Mouse (Mus musculus): ENCODE measurements around the gene Naga. TPM values are rescaled to one million over a fixed set of nuclear protein-coding genes. Genes with fewer than 3 reads are reported as not detected.
"Not testable (repeated sequence)": the region's sequence is repeated elsewhere in the genome, so short reads cannot be mapped to it uniquely, and the experiment has no call there.

The Naga gene
- polyA plus RNA-seq, 1 experiment from 2014 or later, result 20.5 TPM

DNA sequence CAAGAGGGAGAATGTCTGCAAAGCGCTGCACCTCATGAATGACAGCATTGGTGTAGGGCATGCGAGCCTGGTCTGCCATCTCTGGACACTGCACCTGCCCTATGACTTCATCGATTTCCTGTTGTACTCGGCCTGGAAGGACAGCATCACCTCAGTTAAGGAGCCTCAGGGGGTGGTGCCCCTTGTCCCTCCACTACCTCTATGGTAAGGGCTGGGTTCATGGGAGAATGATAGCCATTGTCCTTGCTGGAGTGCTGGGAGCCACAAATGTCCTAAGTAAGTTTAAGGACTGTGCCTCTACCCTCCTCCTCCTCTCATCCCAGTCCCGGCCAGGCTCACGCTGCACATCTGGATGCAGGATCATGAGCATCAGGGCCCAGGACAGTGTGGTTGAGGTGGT lies 33.7 kb upstream of the Naga start:
- Histone ChIP-seq H3K4me3 (no peak overlapping the region), H3K9me3 (no peaks in the 10 kb centered on the region), H3K27ac (no peak overlapping the region), H3K36me3 (replicated peaks) (no peaks in the 10 kb centered on the region), H3K4me1 (peaks cover 19% of the 10 kb centered on the region), H3K27me3 (ENCODE audit: poor library complexity, severe bottlenecking) (no peaks in the 10 kb centered on the region)
- 90% methylated on average over 6 of the region's 6 CpGs for WGBS
- no peak for DNase-seq (ENCODE audit: extremely low spot score, low spot score)

DNA sequence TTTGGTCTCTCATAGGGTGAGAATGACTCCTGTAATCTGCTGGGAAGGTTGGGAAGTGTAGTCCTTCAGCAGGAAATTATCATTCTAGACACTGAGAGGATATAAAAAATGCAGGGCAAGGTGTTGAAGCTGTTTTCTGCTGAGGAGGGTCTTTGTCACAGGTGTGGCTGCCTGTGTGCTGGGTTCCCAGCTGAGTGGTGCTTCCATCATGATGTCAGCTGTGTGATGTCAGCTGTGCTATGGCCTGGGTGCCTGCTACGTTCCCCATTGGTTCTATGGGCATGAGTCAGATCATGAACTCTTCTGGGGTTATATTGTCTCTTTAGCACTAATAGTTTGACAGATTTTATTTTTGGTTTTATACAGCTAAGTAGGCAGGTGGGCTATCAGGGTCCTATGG lies 30.1 kb upstream of the Naga start:
- Histone ChIP-seq H3K27ac (no peak overlapping the region), H3K9me3 (no peaks in the 10 kb centered on the region), H3K4me1 (no peaks in the 10 kb centered on the region; the same call in 1 of the 2 replicates), H3K27me3 (ENCODE audit: poor library complexity, severe bottlenecking) (no peaks in the 10 kb centered on the region), H3K4me3 (no peak overlapping the region), H3K36me3 (replicated peaks) (no peaks in the 10 kb centered on the region)
- no peak for DNase-seq (ENCODE audit: extremely low spot score, low spot score)
- WGBS, result 90% methylated on average over 1 of the region's 1 CpGs

- WGBS, result 94% methylated on average over 4 of the region's 4 CpGs
- H3K4me3 ChIP-seq, result no peak overlapping the region
- no peaks in the 10 kb centered on the region for H3K36me3 ChIP-seq (replicated peaks)
- no peaks in the 10 kb centered on the region for H3K27me3 ChIP-seq (ENCODE audit: poor library complexity, severe bottlenecking)
- no peaks in the 10 kb centered on the region for H3K4me1 ChIP-seq
- H3K9me3 ChIP-seq, result no peaks in the 10 kb centered on the region
- no peak for DNase-seq (ENCODE audit: extremely low spot score, low spot score)
- no peak overlapping the region for H3K27ac ChIP-seq
These were observed 29.4 kb upstream of the Naga start for GRCm38 (mm10) chr15:82368146-82368545.

DNA sequence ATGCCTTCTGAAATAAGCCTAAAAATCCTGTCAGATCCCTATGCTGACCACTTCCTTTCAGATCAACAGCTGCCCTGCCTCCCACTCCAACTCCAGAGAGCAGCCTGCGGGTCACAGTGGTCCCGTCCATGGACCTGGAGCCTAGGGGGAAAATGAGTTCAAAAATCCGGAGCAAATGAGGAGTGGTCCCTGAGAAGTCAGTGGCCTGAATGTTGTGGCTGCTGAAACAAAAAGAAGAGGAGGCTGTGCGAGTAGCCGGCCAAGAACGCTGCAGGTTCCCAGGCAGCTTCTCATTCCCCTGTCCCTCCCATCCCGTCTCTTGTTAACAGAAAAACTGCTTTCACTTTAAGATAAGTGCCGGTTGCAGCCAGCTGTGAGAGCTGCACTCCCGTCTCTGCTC lies 25.8 kb upstream of the Naga start:
- not testable (repeated sequence) for H3K27me3 ChIP-seq (ENCODE audit: poor library complexity, severe bottlenecking); H3K27ac ChIP-seq; H3K4me1 ChIP-seq; H3K4me3 ChIP-seq; DNase-seq (ENCODE audit: extremely low spot score, low spot score); H3K9me3 ChIP-seq; H3K36me3 ChIP-seq (replicated peaks)
- 18% methylated on average over 6 of the region's 9 CpGs for WGBS

GRCm38 (mm10) chr15:82363801-82364200 lies 25.1 kb upstream of the Naga start:
- not testable (repeated sequence) for H3K4me1 ChIP-seq; H3K36me3 ChIP-seq (replicated peaks); H3K27me3 ChIP-seq (ENCODE audit: poor library complexity, severe bottlenecking); H3K9me3 ChIP-seq; DNase-seq (ENCODE audit: extremely low spot score, low spot score); H3K4me3 ChIP-seq; H3K27ac ChIP-seq
- WGBS, result 78% methylated on average over 8 of the region's 12 CpGs

GRCm38 (mm10) chr15:82362234-82362633 lies 23.5 kb upstream of the Naga start:
- Histone ChIP-seq H3K4me1 (0 out of 2 replicates have a peak, but pooled peaks cover 9% of the 10 kb centered on the region), H3K27me3 (ENCODE audit: poor library complexity, severe bottlenecking) (no peaks in the 10 kb centered on the region), H3K9me3 (no peaks in the 10 kb centered on the region), H3K36me3 (replicated peaks) (no peaks in the 10 kb centered on the region), H3K27ac (no peak overlapping the region), H3K4me3 (no peak overlapping the region)
- DNase-seq (ENCODE audit: extremely low spot score, low spot score), result no peak
- WGBS, result 96% methylated on average over 4 of the region's 4 CpGs

DNA sequence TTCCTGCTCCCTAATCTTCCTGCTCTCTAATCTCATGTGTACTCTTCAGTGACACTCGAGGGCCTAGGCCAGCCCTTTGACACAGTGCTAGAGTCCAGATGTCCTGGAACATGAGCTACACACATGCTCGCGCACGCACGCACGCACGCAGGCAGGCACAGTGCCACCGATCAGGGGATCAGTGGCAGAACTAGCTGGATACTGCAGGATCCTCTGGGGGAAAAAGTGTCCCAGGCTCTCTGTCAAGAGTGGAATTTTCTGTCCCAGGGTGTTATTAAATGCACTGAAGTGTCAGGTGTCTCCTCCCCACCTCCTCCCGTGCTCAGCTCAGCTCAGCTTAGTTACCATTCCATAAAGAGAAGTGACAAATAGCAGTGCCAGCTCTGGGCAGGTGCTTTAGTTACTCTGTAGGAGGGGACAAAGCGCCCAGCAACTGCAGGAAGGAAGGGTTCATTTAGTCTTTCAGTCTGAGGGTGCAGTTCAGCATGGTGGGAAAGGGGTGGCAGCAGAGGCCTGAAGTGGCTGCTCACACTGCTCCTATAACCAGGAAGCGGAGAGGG lies 22.8 kb upstream of the Naga start:
- WGBS, result 78% methylated on average over 11 of the region's 11 CpGs
- H3K36me3 ChIP-seq (replicated peaks), result no peaks in the 10 kb centered on the region
- no peak overlapping the region for H3K27ac ChIP-seq
- H3K4me1 ChIP-seq, result 0 out of 2 replicates have a peak, but pooled peaks cover 9% of the 10 kb centered on the region
- no peak overlapping the region for H3K4me3 ChIP-seq
- H3K27me3 ChIP-seq (ENCODE audit: poor library complexity, severe bottlenecking), result no peaks in the 10 kb centered on the region
- peak; percentile 14 for DNase-seq (ENCODE audit: extremely low spot score, low spot score)
- H3K9me3 ChIP-seq, result no peaks in the 10 kb centered on the region

GRCm38 (mm10) chr15:82358431-82359260 lies 19.9 kb upstream of the Naga start:
- Histone ChIP-seq H3K9me3 (no peaks in the 10 kb centered on the region), H3K4me3 (no peak overlapping the region), H3K27me3 (ENCODE audit: poor library complexity, severe bottlenecking) (no peaks in the 10 kb centered on the region), H3K4me1 (peaks cover 17% of the 10 kb centered on the region), H3K36me3 (replicated peaks) (no peaks in the 10 kb centered on the region), H3K27ac (peak overlapping the region; percentile 40; the same call in 1 of the 2 replicates)
- DNase-seq (ENCODE audit: extremely low spot score, low spot score), result no peak
- WGBS, result 74% methylated on average over 22 of the region's 22 CpGs

DNA sequence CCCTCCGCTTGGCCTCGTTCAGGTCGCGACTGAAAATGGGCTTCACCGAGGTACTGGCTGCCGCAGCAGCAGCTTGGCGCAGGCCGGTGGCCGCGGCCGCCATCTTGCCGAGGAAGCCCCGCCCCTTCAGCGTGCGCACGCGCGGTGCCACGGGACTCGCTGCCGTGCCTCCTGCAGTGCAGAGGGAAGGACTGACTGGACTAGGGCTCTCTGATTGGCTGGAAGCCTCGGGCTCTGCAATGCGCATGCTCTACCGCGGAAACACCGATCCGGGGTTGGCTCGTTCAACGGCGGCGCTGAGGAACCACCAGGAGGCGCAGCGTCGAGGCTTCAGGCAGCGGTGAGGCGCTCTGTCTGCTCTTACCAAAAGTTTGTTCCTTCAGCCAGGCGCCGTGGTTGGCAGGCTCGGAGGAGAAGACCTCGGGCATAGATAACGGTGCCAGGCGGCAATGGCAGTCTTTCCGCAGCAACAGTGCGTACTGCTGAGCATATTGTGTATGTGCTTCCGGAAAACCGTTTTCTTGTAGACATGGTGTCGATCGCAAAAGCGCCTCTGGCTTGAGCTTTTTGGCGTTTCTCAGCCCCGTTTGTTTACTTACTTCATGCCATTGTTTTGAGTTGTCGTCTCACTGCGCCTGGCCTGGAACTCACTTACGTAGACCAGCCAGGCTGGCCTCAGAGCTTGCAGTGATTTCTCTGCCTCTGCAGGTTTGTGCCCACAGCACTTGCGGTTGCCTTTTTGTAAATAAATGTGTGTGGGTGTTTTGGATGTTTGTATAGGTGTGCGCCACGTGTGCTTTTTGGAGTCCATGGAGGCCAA lies 15.6 kb upstream of the Naga start, which contains the start of gene Ndufa6:
TSS of gene Ndufa6 (minus strand) at position 197 of the 820 bp plus-strand sequence.
- H3K27me3 ChIP-seq (ENCODE audit: poor library complexity, severe bottlenecking), result no peaks in the 10 kb centered on the region
- 3% methylated on average over 57 of the region's 57 CpGs for WGBS

DNA sequence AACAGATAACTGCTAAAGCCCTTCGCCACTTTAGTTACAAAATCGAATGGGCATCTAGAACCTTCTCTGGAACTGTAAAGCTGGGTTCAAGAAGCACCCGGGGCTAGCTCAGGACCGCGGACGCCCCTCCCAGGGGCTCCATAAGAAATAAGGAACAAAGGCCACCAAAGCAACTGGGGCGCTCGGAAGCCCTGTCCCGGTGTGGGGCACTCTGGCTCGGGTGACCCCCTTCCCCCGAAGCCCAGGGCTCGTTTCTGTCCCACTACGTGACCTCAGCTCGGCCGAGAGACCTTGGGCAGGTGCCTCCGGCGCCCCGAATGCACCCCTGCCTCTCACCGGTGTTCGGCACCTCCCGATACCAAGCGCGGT lies 15.0 kb upstream of the Naga start:
- H3K27me3 ChIP-seq (ENCODE audit: poor library complexity, severe bottlenecking), result no peaks in the 10 kb centered on the region
- peak overlapping the region; percentile 98 for H3K4me3 ChIP-seq
- no peaks in the 10 kb centered on the region for H3K9me3 ChIP-seq
- DNase-seq (ENCODE audit: extremely low spot score, low spot score), result no peak
- H3K4me1 ChIP-seq, result peaks cover 33% of the 10 kb centered on the region
- peak overlapping the region; percentile 96 for H3K27ac ChIP-seq
- WGBS, result under 1% methylated on average over 23 of the region's 23 CpGs
- peaks cover 33% of the 10 kb centered on the region for H3K36me3 ChIP-seq (replicated peaks)

More for the DNA sequence above, 15.6 kb upstream of the Naga start, which contains the start of gene Ndufa6:
- peaks cover 27% of the 10 kb centered on the region for H3K36me3 ChIP-seq (replicated peaks)
- H3K9me3 ChIP-seq, result no peaks in the 10 kb centered on the region
- peak within 1 kb of the TSS; percentile 96 for H3K27ac ChIP-seq
- DNase-seq (ENCODE audit: extremely low spot score, low spot score), result peak; percentile 99
- peaks cover 35% of the 10 kb centered on the region for H3K4me1 ChIP-seq
- H3K4me3 ChIP-seq, result peak within 1 kb of the TSS; percentile 98

GRCm38 (mm10) chr15:82353078-82353744 lies 14.5 kb upstream of the Naga start:
- peak overlapping the region; percentile 98 for H3K4me3 ChIP-seq
- 38% methylated on average over 14 of the region's 14 CpGs for WGBS
- H3K27me3 ChIP-seq (ENCODE audit: poor library complexity, severe bottlenecking), result no peaks in the 10 kb centered on the region
- H3K36me3 ChIP-seq (replicated peaks), result peaks cover 38% of the 10 kb centered on the region
- H3K4me1 ChIP-seq, result peaks cover 30% of the 10 kb centered on the region
- no peak for DNase-seq (ENCODE audit: extremely low spot score, low spot score)
- H3K9me3 ChIP-seq, result no peaks in the 10 kb centered on the region
- peak overlapping the region; percentile 96 for H3K27ac ChIP-seq

GRCm38 (mm10) chr15:82351480-82351879 lies 12.8 kb upstream of the Naga start:
- H3K4me1 ChIP-seq, result peaks cover 42% of the 10 kb centered on the region
- peak overlapping the region; percentile 14; the same call in 1 of the 2 replicates for H3K4me3 ChIP-seq
- H3K36me3 ChIP-seq (replicated peaks), result peaks cover 50% of the 10 kb centered on the region
- no peaks in the 10 kb centered on the region for H3K27me3 ChIP-seq (ENCODE audit: poor library complexity, severe bottlenecking)
- H3K9me3 ChIP-seq, result no peaks in the 10 kb centered on the region
- DNase-seq (ENCODE audit: extremely low spot score, low spot score), result no peak
- no peak overlapping the region for H3K27ac ChIP-seq
- 88% methylated on average over 3 of the region's 3 CpGs for WGBS

Data from forebrain, embryonic 10.5 days (tissue).